Mouse (Mus musculus) cortical plate, adult 2 months (tissue): Measurements from ENCODE around the gene Ap1s3. TPM values are rescaled to one million over a fixed set of nuclear protein-coding genes. Genes with fewer than 3 reads are reported as not detected.

ENCODE experiments used
- H3K27ac ChIP-seq: fragments of 200-500 bp; 2 replicates; pipeline ENCODE4 v1.5.1; 2012; ENCODE audit warnings: low read length, control low read depth, inconsistent platforms; ENCODE audit not compliant: insufficient read depth
- H3K4me1 ChIP-seq: fragments of 200-500 bp; 2 replicates; pipeline ENCODE4 v1.6.1; 2011; ENCODE audit warnings: low read length; ENCODE audit not compliant: control insufficient read depth, insufficient read depth
- H3K4me3 ChIP-seq: fragments of 200-500 bp; 2 replicates; pipeline ENCODE4 v1.5.1; 2011; ENCODE audit warnings: mild to moderate bottlenecking, low read length, control low read depth; ENCODE audit not compliant: insufficient read depth
- CTCF ChIP-seq: fragments of 200-500 bp; IDR thresholded peaks from 2 replicates; pipeline ENCODE4 v1.5.1; 2011; ENCODE audit warnings: mild to moderate bottlenecking, control low read depth, low read length; ENCODE audit not compliant: insufficient read depth; ENCODE audit errors: extremely low read depth
- POLR2A ChIP-seq: fragments of 200-500 bp; IDR thresholded peaks from 2 replicates; pipeline ENCODE4 v1.6.1; 2011; ENCODE audit warnings: mild to moderate bottlenecking, low read length, control low read depth; ENCODE audit not compliant: insufficient read depth; ENCODE audit errors: extremely low read depth
- polyA plus RNA-seq: library from polyadenylated mRNA; depleted of rRNA; stranded (reverse); fragments of >200 nt; gene quantifications from 2 replicates; pipeline ENCODE4 v1.2.3, GENCODE M21; 2012

Gene Ap1s3
- polyA plus RNA-seq, 1 experiment = 2.0 TPM

DNA sequence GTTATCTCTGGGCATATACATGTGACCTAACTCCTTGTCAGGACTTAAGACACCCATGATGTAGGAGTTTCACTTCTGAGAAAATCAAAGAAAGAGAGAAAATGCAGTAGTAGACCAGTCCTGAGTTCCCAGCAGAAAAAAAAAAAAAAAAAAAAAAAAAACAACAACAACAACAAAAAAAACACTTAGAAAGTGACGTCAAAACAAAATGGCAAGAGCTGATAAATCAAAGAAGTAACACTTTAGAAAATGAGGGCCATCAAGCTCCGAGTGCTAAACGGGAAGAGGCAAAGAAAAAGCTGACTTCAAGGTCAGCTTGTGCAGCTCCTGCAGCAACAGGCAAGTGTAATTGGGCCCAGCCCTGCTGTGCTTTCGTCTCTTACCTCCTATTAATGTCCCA lies 3.9 kb upstream of the Ap1s3 start:
- H3K4me3 ChIP-seq = no peak overlapping the region
- no peaks in the 10 kb centered on the region; the same call in 1 of the 2 replicates for H3K4me1 ChIP-seq
- no peak overlapping the region for H3K27ac ChIP-seq
- TF ChIP-seq POLR2A (no peak), CTCF (no peak)

DNA sequence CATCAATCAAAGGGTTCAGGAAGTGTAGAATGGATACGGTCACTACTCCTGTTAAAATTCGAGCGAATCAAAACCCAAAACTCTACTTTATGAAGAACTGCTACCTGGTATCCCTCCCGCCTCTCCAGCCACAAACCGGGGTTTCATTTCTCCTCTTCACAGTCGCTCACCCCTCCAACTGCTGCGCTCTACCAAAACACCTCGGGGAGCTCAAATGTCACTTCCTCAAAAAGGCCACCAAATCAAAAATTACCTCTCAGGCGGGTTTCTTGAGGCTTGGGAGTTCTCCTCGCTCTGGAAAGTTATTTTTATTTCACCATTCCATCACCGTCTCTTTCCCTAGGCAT lies 603 bp downstream of the Ap1s3 start:
- TF ChIP-seq CTCF (no peak), POLR2A (no peak)
- Histone ChIP-seq H3K4me1 (no peaks in the 10 kb centered on the region; the same call in 1 of the 2 replicates), H3K4me3 (peak overlapping the region; percentile 52), H3K27ac (no peak overlapping the region)

- Histone ChIP-seq H3K4me3 (no peak overlapping the region), H3K27ac (no peak overlapping the region), H3K4me1 (no peaks in the 10 kb centered on the region; the same call in 1 of the 2 replicates)
- TF ChIP-seq POLR2A = no peak
- TF ChIP-seq CTCF = no peak
These were observed 2.3 kb downstream of the Ap1s3 start for GRCm38 (mm10) chr1:79669419-79669974.

- Histone ChIP-seq H3K27ac (no peak overlapping the region), H3K4me3 (no peak overlapping the region), H3K4me1 (no peaks in the 10 kb centered on the region)
- no peak for TF ChIP-seq CTCF
These were observed 6.9 kb downstream of the Ap1s3 start for GRCm38 (mm10) chr1:79664911-79665310.

GRCm38 (mm10) chr1:79659598-79659997 lies 12.2 kb downstream of the Ap1s3 start:
- Histone ChIP-seq H3K4me3 (no peak overlapping the region), H3K4me1 (no peaks in the 10 kb centered on the region), H3K27ac (no peak overlapping the region)
- TF ChIP-seq CTCF (no peak), POLR2A (no peak)

- TF ChIP-seq CTCF (no peak), POLR2A (no peak)
- H3K27ac ChIP-seq = no peak overlapping the region
- H3K4me1 ChIP-seq = no peaks in the 10 kb centered on the region
- no peak overlapping the region for H3K4me3 ChIP-seq
These were observed 14.4 kb downstream of the Ap1s3 start for GRCm38 (mm10) chr1:79657411-79657810.

DNA sequence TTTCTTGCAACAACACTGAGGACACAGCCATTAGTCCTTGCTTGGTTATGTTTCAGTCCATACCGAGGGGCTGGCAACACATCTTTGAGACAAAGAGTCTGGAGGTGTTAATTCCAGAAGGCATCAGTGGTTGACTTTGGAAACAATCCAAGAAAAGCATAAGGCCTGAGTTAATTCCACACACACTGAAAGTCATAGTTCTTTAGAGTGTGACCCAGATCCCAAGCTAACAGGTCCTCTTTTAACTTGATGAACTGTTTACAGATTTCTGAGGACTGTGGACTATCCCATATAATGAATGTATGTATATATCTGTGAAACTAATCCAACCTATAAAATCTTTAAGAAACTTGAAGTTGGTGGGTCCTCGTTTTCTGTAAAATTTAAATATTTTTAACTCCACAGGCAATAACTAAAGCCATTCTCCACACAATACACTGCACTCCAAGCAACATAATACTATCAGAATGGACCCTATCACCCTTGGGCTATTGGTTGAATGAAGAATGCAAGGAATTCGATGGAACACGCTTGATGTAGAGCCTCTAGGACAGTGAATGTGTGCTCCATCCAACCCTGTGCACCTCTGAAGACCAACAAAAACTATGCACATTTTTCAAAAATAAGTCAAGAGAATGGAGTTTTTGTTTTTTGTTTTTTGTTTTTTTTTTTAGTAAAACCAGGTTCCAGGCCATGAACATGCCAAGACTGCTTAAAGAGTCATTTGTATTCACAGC lies 15.8 kb downstream of the Ap1s3 start:
- H3K4me3 ChIP-seq = no peak overlapping the region
- no peak for TF ChIP-seq CTCF
- TF ChIP-seq POLR2A = no peak
- H3K4me1 ChIP-seq = no peaks in the 10 kb centered on the region
- H3K27ac ChIP-seq = no peak overlapping the region

- TF ChIP-seq CTCF (no peak), POLR2A (no peak)
- Histone ChIP-seq H3K4me3 (no peak overlapping the region), H3K27ac (no peak overlapping the region), H3K4me1 (no peaks in the 10 kb centered on the region)
These were observed 16.8 kb downstream of the Ap1s3 start for GRCm38 (mm10) chr1:79654948-79655347.

DNA sequence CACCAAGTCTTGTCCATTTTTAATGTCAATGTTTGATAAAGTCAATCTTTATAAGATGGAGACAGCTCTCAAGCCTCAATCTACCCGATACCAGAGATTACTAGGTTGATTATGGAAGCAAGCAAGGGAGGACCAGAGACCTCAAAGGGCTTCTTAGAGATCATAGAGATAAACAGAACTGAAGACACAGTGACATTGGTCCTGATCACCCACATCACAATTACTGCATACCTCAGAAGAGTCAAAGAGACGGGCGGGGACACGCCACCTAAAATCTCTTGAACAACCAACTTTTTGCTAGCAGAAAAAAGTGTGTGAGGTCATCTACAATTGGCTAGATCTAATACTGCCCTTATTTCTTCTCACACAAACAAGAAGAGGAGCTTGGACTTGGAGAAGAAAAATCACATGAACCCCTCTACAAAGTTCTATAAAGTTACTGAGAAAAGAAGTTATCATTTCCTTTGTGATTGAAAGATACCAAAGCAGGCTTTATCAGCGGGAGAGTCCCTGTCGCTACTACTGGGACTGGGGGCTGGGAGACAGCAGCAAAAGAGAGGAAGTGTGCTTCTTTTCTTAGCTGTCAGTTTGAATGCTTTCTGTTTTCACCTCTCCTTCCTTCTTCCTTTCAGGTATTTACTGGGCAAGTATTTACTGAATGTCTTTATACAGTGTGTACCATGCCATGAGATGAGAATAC lies 28.2 kb downstream of the Ap1s3 start:
- Histone ChIP-seq H3K4me3 (no peak overlapping the region), H3K4me1 (no peaks in the 10 kb centered on the region), H3K27ac (no peak overlapping the region)
- no peak for TF ChIP-seq POLR2A
- TF ChIP-seq CTCF = no peak

- Histone ChIP-seq H3K4me3 (no peak overlapping the region), H3K4me1 (no peaks in the 10 kb centered on the region), H3K27ac (no peak overlapping the region)
- TF ChIP-seq CTCF = no peak
- no peak for TF ChIP-seq POLR2A
These were observed 29.1 kb downstream of the Ap1s3 start for GRCm38 (mm10) chr1:79642680-79643079.
